Mouse (Mus musculus) cerebellum, adult 11-12 months (tissue): ENCODE measurements around the gene Mgat4c.

Experiments
- DNase-seq: peaks from one replicate; pipeline ENCODE4 v3.0.0; 2022

Mgat4c gene

DNA sequence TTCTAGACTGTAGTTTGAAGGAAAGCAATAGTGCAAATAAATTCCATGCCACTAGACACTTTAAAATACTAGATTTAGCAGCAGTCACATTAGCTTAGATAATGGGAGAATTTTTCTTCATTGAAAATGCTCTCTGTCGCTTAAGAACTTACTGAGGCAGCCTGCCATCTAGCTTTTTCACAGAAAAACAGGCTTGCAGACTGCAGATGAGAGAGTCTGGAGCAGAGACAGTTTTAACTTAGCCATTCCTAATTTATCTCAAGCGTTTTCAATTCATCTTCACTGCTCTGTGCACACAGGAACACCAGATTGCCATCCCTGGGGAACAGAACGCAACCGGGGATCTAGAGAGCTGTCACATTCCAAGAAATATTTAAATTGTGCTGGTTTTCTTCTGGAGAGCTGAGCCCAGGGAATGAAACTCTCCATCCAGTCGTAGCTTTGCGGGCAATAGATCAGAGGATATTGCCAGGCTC lies at the start of gene Mgat4c:
TSS of gene Mgat4c (plus strand) at position 51 of the 476 bp plus-strand sequence.
- no peak for DNase-seq

DNA sequence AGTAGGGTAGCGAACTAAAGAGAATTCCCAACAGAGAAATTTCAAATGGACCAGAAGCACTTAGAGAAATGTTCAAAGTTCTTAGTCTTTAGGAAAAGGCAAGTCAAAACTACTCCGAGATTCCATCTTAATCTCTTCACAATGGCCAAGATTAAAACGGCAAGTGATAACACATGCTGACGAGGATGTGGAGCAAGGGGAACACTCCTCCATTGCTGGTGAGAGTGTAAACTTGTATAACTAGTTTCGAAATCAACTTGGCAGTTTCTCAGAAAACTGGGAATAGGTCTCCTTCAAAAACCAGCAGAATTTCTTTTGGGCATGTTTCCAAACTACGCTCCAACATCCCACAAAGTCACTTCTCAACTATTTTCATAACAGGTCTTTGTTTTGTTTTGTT lies 46.0 kb upstream of the Mgat4c start:
- no peak for DNase-seq

DNA sequence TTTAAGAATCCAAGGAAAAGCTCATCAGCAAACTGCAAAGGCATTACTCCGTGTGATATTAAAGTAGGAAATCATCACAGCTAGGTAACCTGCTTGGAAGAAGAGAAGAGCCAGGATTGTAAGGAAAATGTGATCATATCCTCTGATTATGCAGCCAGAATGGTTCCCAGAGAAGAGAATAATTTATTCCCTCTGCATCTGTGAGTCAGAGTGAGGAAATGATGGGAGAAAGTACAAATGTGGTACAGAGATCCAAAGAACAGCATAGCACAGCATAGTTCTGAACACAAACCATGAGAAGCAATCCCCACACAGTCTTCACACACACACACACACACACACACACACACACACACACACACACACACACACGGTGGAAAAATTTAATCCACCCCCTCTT lies 40.2 kb upstream of the Mgat4c start:
- DNase-seq, result no peak

DNA sequence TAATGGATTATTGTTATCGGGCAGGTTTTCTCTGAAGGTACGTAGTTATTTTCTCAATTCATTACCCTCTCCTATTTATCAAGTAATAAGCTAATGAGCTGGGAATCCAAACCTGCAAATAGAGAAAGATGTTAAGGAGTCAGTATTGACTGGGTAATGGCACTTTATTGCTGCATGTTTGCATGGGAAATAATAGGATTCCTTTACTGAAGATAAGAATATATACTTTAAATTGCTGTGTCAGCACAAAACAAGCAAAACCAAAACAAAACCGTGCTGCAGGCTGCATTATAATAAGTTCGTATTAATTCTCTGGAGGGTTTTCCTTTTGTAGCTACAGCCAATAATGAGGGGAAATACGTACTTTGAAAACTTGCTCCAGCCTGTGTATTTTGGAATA lies 627 bp downstream of the Mgat4c start:
- no peak for DNase-seq

DNA sequence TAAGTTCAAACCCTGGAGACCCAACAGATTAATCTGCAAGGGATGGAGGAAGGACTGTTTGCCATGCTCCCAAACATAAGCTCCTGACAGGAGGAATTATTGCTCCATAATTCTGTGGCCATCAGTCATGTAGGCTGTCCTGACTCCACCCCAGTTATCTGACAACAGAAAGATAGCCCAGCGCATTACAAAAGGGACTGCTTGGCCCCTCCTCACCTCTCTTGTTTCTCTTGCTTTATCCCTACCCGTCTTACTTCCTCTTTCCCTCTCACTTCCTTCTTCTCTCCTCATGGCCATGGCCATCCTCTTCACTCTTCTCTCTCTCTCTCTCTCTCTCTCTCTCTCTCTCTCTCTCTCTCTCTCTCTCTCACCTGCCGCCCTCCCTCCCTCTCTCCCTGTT lies 80.5 kb downstream of the Mgat4c start:
- DNase-seq, result no peak

DNA sequence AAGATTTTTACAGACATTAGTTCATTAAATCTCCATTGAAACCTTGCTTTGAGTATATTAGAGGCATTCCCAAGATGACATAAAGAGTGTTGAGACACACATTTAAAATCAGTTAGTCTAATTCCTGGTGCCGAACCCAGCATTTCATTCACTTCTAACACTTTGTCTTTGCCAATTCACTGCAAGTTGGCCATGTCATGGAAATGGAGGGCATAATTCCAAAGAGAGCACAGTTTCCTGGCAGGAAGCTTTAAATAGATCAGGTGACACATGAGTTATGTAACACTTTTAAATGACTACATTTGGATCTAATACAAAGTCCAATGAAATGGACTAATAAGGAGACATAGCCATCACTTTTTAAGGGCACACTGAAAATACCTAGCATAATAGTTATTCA lies 89.4 kb downstream of the Mgat4c start:
- DNase-seq, result no peak

DNA sequence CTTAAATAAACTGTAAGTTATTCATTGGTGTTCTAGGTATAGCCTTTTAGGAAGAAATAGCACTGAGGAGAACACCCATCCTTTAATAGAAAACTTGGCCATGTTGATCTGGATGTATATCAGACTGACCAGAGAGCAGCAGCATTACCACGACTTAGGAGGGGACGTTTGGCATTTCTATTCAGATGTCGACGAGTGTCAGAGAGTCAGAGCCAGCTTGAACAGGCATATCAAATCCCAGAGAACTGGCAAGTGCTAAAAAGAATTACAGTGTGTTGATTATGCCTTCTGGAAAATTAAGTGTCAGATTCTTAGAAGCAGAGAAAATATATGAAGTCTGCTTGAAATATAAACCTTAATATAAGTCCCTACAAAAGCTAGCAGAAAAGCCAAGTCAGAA lies 89.9 kb downstream of the Mgat4c start:
- DNase-seq, result no peak

DNA sequence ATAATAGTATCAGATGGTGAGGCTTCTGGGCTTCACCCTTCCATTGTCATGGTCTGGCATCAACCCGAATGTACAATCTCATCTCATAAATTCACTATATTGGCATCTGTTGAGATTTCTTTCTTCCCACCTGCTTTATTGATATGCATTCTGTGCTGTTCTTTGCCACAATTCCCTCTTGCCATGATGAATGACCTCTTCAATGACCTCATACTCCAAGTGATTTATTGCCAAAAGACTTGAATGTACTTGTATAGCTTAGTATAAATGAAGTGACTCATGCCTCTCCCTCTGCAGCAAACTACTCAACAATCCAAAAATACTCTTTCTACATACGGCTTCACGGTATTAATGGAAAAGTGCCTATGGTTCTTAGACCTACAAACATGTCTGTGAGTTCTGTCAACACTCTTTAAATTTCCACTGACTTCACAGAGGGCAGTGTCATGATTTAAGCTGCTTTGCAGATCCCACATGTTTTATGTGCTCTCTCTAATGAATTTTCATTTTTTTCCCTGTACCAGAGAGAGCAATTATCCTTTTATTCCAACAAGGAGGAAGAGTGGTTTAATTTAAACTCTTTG lies 102.0 kb downstream of the Mgat4c start:
- no peak for DNase-seq

DNA sequence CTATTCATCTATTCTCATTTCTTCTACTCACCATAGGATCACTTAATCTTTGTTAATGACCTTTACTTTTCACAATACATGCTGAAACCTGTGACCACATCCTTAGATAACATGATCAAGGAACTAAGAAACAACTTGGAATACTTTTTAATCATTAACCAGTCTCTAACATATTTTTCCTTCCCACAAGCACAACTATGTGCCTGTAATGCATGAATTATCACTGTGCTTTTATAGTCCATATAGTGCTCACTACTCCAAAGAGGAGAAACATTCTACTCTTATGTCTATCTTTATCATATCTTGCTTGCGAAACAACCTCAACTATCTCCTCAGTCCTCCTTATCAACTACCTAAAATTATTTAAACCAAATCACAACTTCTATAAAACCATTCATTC lies 114.2 kb downstream of the Mgat4c start:
- no peak for DNase-seq

DNA sequence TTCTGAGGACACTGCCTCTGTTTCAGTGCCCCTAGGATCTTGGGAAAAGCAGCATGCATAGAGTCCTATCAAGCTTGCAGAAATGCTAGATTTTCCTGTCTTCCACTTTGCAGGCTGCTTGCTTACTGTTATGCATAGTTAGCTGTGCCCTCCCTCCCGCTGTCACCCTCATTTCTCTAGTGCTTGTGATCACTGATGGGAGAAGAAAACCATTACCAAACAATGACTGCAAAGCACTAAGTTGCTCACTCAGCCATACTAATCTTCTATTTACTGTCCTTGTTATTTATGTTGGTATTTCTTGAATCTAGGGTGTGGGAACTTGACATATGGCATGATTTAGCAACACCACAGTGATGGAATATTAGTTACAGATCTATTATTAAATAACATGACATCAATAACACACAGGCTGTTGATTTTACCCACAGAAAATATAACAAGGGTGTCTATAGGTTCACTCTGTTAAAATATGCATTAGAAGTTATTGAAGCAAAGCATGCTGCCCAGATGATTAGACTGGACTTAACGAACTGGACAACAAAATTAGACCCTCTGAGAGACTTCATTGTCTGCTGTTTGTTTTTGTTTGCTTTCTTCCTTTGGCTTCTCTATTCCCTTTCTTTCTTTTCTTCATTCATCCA lies 117.7 kb downstream of the Mgat4c start:
- DNase-seq, result no peak

DNA sequence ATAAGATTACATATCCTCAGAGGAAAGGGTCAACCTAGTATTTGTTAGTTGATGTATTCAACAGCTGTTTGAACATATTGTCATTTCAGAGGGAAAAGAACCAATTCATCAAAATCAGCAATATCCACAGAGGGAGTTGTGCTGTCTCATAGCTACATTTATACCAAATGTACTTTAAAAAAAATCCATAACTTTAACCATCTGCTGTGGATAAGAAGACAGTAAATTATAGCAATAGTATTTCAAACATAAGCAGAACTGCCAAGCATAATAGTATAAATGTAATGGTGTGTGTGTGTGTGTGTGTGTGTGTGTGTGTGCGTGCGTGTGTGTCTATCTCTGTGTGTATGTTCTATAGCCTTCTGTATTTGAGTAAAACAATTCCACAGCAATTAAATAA lies 127.5 kb downstream of the Mgat4c start:
- DNase-seq, result no peak

DNA sequence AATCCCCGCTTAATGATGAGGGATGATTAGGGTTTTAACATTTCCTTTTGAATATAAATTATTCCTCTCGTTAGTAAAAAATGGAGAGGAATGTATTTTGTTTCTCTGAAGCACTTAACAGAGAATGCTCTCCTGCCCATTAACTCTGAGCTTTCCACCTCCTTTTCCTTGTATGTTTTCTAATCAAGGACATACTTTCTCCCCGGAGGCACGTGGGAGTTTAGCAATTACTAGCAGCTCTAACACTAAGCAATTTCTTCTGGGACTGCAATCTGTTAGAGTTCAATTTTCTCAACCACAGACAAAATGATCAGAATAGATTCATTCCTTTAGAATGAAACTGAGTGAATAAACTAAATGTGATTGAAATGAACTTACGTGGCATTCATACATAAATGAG lies 135.6 kb downstream of the Mgat4c start:
- no peak for DNase-seq

DNA sequence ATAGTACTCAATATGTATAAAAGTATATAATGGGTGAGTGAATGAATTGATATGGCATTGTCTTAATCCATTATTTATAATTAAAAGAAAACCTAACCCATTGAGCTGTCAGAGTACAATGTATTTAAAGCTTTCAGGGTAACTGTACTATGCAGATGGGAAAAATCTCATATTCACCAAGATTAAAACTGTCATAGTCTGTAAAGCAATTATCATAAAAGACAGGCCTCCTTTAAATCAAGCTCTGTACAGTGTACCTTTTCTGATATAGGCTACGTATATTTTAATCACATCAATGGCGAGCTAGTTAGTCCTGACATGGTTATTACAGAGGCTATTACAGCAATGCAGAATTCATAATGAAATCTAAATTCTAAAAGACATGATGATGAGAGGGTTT lies 146.7 kb downstream of the Mgat4c start:
- no peak for DNase-seq

DNA sequence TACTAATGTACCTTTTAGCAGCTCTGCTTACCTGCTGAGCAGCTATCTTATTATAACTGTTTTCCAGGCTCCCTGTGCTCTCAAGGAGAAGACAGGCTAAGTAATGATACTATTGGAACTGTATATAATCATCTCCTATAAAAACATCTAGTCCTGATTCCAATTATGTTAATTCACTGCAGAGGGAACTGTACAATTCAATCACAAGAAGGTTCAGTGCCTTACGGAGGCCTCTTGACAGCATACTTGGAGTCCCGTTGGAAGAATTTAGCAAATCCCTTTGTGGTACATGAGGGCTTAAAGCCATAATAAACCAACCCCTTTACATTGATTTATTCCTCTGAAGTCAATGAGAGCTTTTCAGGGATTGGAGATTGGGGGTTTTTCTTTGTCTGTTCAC lies 174.8 kb downstream of the Mgat4c start:
- no peak for DNase-seq

DNA sequence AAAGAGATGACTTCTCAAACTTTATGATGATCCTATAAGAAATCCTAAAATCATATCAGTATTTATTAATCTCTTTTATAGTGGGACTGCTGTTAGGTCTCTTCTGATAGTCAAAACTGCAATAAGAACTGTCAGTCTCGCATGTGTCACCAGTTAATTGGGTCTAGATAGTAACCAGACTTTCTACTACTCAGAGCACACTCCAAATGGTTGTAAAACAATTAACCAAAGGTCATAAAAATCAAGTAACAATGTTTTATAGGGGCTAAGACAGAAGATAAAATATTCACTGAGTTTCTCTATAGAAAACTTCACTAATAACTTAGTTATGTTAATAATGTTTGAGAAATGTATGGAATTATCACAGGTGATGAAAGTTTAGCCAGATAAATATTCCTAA lies 208.6 kb downstream of the Mgat4c start:
- no peak for DNase-seq

DNA sequence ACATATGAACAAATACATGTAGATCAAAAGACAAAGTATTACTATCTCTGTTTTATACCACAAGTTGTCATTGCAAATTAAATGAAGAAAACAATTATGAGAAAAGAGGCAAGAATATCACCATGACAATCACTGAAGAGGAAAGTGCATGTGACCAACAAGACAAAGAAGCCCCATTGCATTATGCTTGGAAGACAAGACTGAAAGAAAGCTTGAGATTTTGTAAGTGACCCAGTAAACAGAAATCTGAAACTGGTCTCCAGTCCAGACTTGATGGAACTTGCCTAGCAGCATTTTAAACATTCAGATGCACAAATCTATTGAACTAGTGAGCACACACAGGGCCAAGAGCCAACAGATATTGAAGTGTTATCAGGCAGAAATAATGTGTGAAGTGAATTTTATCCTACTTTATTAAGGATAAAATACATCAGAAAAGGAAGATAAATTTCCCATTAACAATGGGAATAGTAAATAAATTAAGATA lies 236.1 kb downstream of the Mgat4c start:
- no peak for DNase-seq

DNA sequence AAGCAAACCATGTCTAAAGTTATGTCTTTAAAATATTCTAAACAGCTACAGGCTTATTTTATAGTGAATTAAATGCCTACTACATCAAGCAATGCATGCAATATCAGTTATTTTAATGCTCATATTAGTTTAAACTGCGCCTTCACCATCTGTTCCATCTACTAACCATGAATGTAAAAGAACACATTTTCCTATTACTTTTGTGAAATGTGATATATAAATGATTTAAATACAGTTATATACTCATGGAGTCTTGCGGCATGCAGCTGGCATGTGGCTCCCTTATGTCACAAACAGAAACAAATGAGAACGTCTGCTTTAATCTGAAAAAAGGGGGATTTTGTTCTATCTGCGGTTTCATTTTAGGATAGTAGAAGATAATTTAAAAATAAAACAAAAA lies 316.3 kb downstream of the Mgat4c start:
- DNase-seq, result no peak

DNA sequence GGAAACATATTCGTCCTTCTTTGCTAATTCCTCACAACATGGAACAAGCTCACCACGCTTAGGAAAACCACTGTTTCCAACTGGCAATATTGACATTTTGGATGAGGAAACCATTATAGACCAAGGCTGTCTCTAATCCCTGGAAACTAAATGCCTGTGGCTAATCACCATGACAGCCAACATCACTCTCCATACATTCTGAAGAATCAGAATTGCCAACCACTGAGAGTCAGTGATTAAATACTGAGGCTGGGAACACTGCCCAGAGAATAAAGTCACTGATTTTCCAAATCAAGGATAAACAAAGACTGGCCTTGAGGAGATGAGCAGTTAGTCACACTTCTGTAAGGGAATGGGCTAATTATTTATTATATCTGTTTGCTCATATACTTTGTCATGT lies 361.2 kb downstream of the Mgat4c start:
- no peak for DNase-seq

DNA sequence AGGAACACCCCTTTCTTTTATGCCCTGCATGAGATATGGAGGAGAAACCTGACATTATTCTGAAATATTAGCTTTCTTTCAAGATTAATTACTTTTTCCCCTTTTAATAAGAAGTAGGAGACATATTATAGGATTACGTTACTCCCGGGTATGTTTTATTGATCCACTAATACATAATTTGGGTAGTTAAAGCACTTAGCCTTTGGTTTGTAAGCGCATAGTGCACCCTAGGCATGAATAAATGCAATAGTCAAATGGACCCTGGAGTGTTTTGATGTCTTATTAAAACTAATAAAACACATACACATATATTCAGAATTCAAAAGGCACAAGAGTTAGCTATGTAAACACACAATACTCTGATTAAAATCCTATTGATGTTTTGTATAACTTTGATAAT lies 374.9 kb downstream of the Mgat4c start:
- no peak for DNase-seq

DNA sequence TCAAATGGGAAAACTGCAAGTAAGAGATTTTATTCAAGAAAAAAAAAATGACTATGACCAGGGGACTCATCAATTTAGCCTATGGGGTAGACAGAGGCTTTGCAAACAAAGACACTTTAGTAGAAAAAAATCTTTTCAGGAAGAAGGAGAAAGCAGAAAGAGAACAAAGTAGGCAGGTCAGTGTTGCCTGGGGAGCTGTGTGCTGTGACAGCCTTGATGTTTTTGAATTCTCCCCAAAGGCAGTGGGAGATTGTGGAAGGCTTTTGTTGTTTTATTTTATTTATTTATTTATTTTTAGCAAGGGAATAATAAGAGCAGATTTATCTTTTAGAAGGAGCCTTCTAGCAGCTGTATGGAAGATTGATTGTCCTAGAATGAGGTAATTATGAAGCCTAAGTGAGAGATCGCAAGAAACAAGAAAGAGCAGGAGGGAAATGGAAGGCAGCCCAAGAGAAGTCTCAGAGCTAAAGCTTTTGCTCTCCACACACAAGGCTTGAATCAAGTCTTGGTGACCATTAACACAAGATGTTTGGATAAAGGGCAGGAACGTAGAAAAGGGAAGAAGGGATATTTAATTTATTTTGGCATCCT lies 375.8 kb downstream of the Mgat4c start:
- DNase-seq, result no peak

DNA sequence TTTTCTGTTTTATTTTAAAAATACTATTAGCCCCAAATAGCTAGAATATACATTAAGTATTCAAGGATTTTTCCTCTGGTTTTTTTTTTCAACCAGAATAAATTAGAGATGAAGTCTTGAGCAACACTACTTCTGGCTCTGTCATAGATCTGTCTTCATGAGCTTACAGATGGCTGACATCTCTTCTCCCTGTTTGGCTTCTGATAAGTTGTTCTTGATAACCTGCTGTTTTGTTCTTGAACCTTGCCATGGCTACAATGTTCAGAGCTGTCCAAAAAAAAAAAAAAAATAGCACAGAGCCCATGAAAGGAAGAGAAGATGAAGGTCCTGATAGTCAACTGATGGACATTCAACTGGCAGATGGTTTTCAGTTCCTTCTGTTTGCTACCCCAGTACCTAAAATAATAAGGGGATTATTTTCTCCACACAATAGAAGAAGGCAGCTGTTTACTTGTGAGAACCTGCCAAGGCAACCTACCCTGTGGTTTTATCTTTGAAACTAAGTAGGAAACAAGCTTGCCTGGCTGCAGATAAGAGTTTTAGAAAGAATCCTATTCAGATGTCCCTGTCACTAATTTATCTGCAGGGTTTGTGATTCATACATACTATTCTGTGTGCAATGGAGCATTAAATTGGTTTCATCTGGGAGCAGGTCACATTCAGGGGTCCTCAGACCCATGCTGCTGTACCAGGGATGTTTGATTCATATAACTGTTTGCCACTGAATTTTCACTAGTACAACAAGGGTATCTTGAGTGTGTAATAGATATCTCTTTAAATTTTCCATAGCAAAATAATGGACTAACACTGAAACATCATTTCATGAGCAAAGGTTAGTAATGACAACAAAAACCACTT lies 393.5 kb downstream of the Mgat4c start:
- DNase-seq, result no peak

DNA sequence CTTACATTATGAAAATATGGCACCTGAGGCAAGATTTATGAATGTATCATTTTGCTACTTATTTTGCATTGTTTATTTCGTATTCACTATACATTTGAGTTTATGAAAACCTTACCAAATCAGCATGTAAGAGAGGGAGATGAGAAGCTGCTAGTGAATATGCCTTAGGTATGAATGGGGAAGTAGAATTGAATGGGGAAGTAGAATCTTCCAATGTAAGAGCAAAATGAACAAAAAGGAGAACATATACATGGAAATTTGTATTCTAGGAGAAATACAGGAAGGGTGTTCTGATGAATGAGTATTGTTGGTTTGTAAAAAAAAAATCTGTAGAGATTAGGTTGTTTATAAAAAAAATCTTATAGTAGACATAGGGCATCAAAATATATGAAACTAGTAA lies 441.9 kb downstream of the Mgat4c start:
- DNase-seq, result no peak

DNA sequence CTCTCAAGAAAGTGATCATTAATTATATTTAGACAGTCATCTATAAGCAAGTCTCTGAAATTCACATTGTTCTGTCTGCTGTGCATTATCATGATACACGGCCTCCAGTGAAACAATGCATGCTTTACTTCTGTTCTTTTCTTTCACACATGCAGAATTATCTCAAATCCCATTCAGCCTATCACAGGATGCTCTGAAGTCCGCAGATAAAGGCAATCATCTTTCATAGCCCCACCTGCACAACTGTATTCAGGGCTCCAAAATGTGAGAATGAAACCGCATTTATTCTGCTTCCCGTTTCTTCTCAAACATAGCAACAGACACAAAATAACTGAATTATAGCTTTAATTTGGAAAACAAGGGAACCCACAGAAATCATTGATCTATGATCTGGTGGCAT lies 446.1 kb downstream of the Mgat4c start:
- DNase-seq, result no peak

DNA sequence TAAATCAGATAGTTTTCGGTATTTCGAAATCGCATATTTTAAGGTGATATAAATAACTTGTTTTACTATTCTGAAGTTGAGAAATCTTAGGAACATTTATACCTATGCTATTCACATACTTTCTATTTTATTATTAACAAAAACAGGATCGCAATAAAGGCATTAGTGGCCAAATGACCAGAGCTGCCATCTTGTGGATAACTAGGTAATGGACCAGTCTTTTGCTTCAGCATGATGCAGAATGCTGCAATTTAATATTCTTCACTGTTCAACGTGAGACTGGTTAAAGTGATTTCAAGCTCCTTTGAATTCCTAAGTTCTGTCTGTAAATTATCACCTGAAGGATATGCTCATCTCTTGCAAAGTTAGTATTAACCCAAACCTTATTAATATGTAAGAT lies 473.6 kb downstream of the Mgat4c start:
- DNase-seq, result no peak
